ENCODE assay signal across 13 mouse cellular contexts in the genomic region with DNA sequence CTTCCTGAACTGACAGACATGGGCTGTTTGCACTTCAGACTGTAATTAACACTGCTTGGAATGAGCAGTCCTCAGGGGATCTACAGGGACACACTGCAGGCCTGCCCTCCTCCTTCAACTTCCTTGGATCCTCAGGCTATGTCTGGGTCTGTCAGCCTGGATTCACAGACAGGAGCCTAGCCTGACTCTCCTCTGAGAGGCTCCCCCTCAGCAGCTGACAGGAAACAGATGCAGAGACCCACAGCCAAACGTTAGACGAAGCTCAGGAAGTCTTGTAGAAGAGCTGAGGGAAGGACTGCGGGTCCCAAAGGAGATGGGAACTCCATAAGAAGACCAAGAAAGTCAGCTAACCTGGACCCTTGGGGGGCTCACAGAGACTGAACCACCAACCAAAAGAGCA. TPM values are rescaled to one million over a fixed set of nuclear protein-coding genes. Genes with fewer than 3 reads are reported as not detected.
A peak's percentile ranks its signal among the peaks of the same experiment; 100 is the strongest.
DNase-seq lines count a peak whose midpoint lies in the region; ATAC-seq and TF ChIP-seq lines count a peak whose summit lies in the region.
"Had no signal": no experiment of that assay in that cellular context is flagged by ENCODE, and none has a peak within 500 bp of the region (broad histone marks: within the 10 kb centered on the region; RNA-seq: fewer than 3 reads in every experiment).

No protein-coding gene starts in this region.

- H3K36me3 ChIP-seq in heart, embryonic 12.5 days = peaks cover 65% of the 10 kb centered on the region
- peaks cover under 1% of the 10 kb centered on the region; the same call in 1 of the 2 replicates for H3K36me3 ChIP-seq in heart, adult 2 months (ENCODE audit: control insufficient read depth, insufficient read depth, low read length)
- H3K36me3 ChIP-seq in lung, embryonic 14.5 days (ENCODE audit: insufficient read depth) = no peaks in the 10 kb centered on the region
- H3K36me3 ChIP-seq: midbrain, embryonic 12.5 days had no signal

- no peak for DNase-seq in heart, adult 2 months
- peak; percentile 43 for DNase-seq in lung, embryonic 14.5 days
- DNase-seq in lung, postnatal 4 days = no peak
- DNase-seq in thymus, postnatal 36 days = peak; percentile 15 to 22
- no peak for DNase-seq in urinary bladder, postnatal 36 days (ENCODE audit: low spot score in 2 of 2)
- DNase-seq: gastrocnemius, postnatal 36 days; retina, postnatal 1 day had no signal

- H3K9ac ChIP-seq in heart, embryonic 12.5 days = no peak overlapping the region
- H3K9ac ChIP-seq in heart, adult 2 months (ENCODE audit: low read depth, low read length) = no peak overlapping the region
- no peak overlapping the region for H3K9ac ChIP-seq in lung, embryonic 14.5 days
- H3K9ac ChIP-seq: forebrain, embryonic 13.5 days; liver, embryonic 15.5 days; midbrain, embryonic 12.5 days had no signal

- 0 out of 2 replicates have a peak overlapping the region, but pooled peaks have one; percentile 18 for H3K27ac ChIP-seq in heart, embryonic 12.5 days (ENCODE audit: poor library complexity, severe bottlenecking)
- no peak overlapping the region for H3K27ac ChIP-seq in heart, adult 2 months
- H3K27ac ChIP-seq in lung, embryonic 14.5 days (ENCODE audit: low read depth) = no peak overlapping the region
- H3K27ac ChIP-seq: forebrain, embryonic 13.5 days; liver, embryonic 15.5 days; midbrain, embryonic 12.5 days had no signal

- 23% methylated on average over 3 of the region's 3 CpGs for WGBS in heart, embryonic 12.5 days
- 29% methylated on average over 3 of the region's 3 CpGs for WGBS in heart, adult 2 months
- WGBS in lung, embryonic 14.5 days = 45% methylated on average over 3 of the region's 3 CpGs

- no peak for TF ChIP-seq POLR2A in heart, adult 2 months (IDR thresholded peaks at IDR 0.05; ENCODE audit: insufficient read depth, low read depth, low read length)

- TF ChIP-seq EP300 in heart, adult 2 months (IDR thresholded peaks at IDR 0.05; ENCODE audit: insufficient read depth, low read depth, low read length) = no peak

- no peaks in the 10 kb centered on the region; the same call in 1 of the 2 replicates for H3K79me2 ChIP-seq in heart, adult 2 months (replicated peaks; ENCODE audit: control insufficient read depth, insufficient read depth, low read length)

- no peak for TF ChIP-seq CTCF in heart, adult 2 months (IDR thresholded peaks at IDR 0.05)
- no peak for TF ChIP-seq CTCF in lung, embryonic 14.5 days (IDR thresholded peaks at IDR 0.05; ENCODE audit: low read depth)

- no peak overlapping the region for H3K4me3 ChIP-seq in heart, embryonic 12.5 days
- H3K4me3 ChIP-seq in heart, adult 2 months = no peak overlapping the region
- H3K4me3 ChIP-seq in lung, embryonic 14.5 days (ENCODE audit: low read depth, low read length) = no peak overlapping the region
- H3K4me3 ChIP-seq: forebrain, embryonic 13.5 days; liver, embryonic 15.5 days; midbrain, embryonic 12.5 days had no signal

- 0 out of 2 replicates have a peak, but pooled peaks have one; percentile 39 for ATAC-seq in heart, embryonic 12.5 days (ENCODE audit: insufficient number of reproducible peaks, low FRiP score)
- no peak for ATAC-seq in lung, embryonic 14.5 days (ENCODE audit: insufficient read depth)
- ATAC-seq in granulocyte monocyte progenitor cell, adult 5-6 weeks (replicated peaks; ENCODE audit: poor library complexity, severe bottlenecking) = peak; percentile 61
- no peak for ATAC-seq in CD4-positive, CD25-positive, alpha-beta regulatory T cell, adult 4 months
- ATAC-seq: forebrain, embryonic 13.5 days had no signal

- no peaks in the 10 kb centered on the region for H3K27me3 ChIP-seq in heart, embryonic 12.5 days (replicated peaks)
- H3K27me3 ChIP-seq in heart, adult 2 months (ENCODE audit: control insufficient read depth, insufficient read depth, low read length) = no peaks in the 10 kb centered on the region
- no peaks in the 10 kb centered on the region for H3K27me3 ChIP-seq in lung, embryonic 14.5 days (ENCODE audit: insufficient read depth, low read length)
- H3K27me3 ChIP-seq: forebrain, embryonic 13.5 days; liver, embryonic 15.5 days; midbrain, embryonic 12.5 days had no signal

- intact Hi-C loops in heart, adult 2 months (cut with DNase I) = no loop called here

- H3K4me1 ChIP-seq in heart, embryonic 12.5 days (replicated peaks) = peaks cover 31% of the 10 kb centered on the region
- no peaks in the 10 kb centered on the region for H3K4me1 ChIP-seq in heart, adult 2 months (ENCODE audit: control insufficient read depth, insufficient read depth, low read length)
- H3K4me1 ChIP-seq in lung, embryonic 14.5 days (ENCODE audit: insufficient read depth) = peaks cover 3% of the 10 kb centered on the region; the same call in 1 of the 2 replicates

- no peaks in the 10 kb centered on the region for H3K9me3 ChIP-seq in heart, embryonic 12.5 days (replicated peaks)
- no peaks in the 10 kb centered on the region for H3K9me3 ChIP-seq in lung, embryonic 14.5 days (ENCODE audit: low read depth, low read length)
- H3K9me3 ChIP-seq: forebrain, embryonic 13.5 days; liver, embryonic 15.5 days; midbrain, embryonic 12.5 days had no signal

- no peak overlapping the region for H3K4me2 ChIP-seq in heart, embryonic 12.5 days
- H3K4me2 ChIP-seq in lung, embryonic 14.5 days = no peak overlapping the region
- H3K4me2 ChIP-seq: forebrain, embryonic 13.5 days; liver, embryonic 15.5 days; midbrain, embryonic 12.5 days had no signal

RNA-seq across cellular contexts. Expression of gene Tacr2, which starts 54.2 kb away (rescaled TPM):
- not detected in 2 replicates for polyA plus RNA-seq in heart, embryonic 12.5 days (2016; fragmentation: Nextera tagmentation; extraction: Ambion mirVana)
- not detected for total RNA-seq in heart, adult 2 months (2021)
- not detected in 2 replicates for polyA plus RNA-seq in heart, adult 2 months (2012; rRNA removed)
- polyA plus RNA-seq in lung, embryonic 14.5 days (2014; fragmentation: Nextera tagmentation; extraction: Ambion mirVana) = 0.46 and 0.85 TPM in 2 replicates
- total RNA-seq in granulocyte monocyte progenitor cell, adult 5-6 weeks (2014; fragmentation: Nextera tagmentation) = not detected in 2 replicates
- total RNA-seq in granulocyte monocyte progenitor cell, adult 5-6 weeks (2017) = 0.22 TPM in 1 of 2 replicates, not detected in the other
- polyA plus RNA-seq in CD4-positive, CD25-positive, alpha-beta regulatory T cell, adult 4 months (2017; shearing (Covaris generic)) = not detected
- total RNA-seq: gastrocnemius, postnatal 36 days had no signal
- polyA plus RNA-seq: forebrain, embryonic 13.5 days; liver, embryonic 15.5 days; midbrain, embryonic 12.5 days had no signal

Comparison
In these comparisons a context has a peak if more than half of its experiments do, and no peak if none do; other contexts are left out.
1. DNase-seq: peak in lung, embryonic 14.5 days (single experiment) and thymus, postnatal 36 days (2 of 2); none in heart, adult 2 months (0 of 2), lung, postnatal 4 days (0 of 2) and urinary bladder, postnatal 36 days (0 of 2).
2. ATAC-seq: peak in heart, embryonic 12.5 days (single experiment) and granulocyte monocyte progenitor cell, adult 5-6 weeks (single experiment); none in lung, embryonic 14.5 days (single experiment) and CD4-positive, CD25-positive, alpha-beta regulatory T cell, adult 4 months (single experiment).